Mouse (Mus musculus) forebrain, postnatal 0 days (tissue): ENCODE measurements around the gene Gpr155. TPM values are rescaled to one million over a fixed set of nuclear protein-coding genes. Genes with fewer than 3 reads are reported as not detected.

Experiments
- ATAC-seq: fragments of 200-750 bp; cut with Nextera tagmentation; 2 replicates; pipeline ENCODE4 v1.8.0; 2017; ENCODE audit warnings: mild to moderate bottlenecking, moderate library complexity
- DNase-seq: peaks from one replicate; pipeline ENCODE4 v3.0.0-alpha.2; 2015
- H3K27ac ChIP-seq: fragments of 300-500 bp; sonication (generic); 2 replicates; pipeline ENCODE4 v1.5.1; 2014; ENCODE audit warnings: low read depth, mild to moderate bottlenecking, antibody characterized with exemption, low read length, moderate library complexity, mixed read lengths
- H3K27me3 ChIP-seq: fragments of 300-500 bp; sonication (generic); 2 replicates; pipeline ENCODE4 v1.6.1; 2014; ENCODE audit warnings: mild to moderate bottlenecking, low read length, mixed read lengths; ENCODE audit not compliant: insufficient read depth
- H3K36me3 ChIP-seq: fragments of 300-500 bp; sonication (generic); 2 replicates; pipeline ENCODE4 v1.6.1; 2014; ENCODE audit warnings: mild to moderate bottlenecking, moderate library complexity; ENCODE audit not compliant: insufficient read depth
- H3K4me1 ChIP-seq: fragments of 300-500 bp; sonication (generic); 2 replicates; pipeline ENCODE4 v1.6.1; 2014; ENCODE audit warnings: antibody characterized with exemption; ENCODE audit not compliant: insufficient read depth
- H3K4me2 ChIP-seq: fragments of 300-500 bp; sonication (generic); 2 replicates; pipeline ENCODE4 v1.6.1; 2014; ENCODE audit warnings: low read depth, mild to moderate bottlenecking, moderate library complexity
- H3K4me3 ChIP-seq: fragments of 300-500 bp; sonication (generic); 2 replicates; pipeline ENCODE4 v1.5.1; 2014; ENCODE audit warnings: low read depth, low read length, mixed read lengths
- H3K9ac ChIP-seq: fragments of 300-500 bp; sonication (generic); 2 replicates; pipeline ENCODE4 v1.6.1; 2014; ENCODE audit warnings: mild to moderate bottlenecking
- H3K9me3 ChIP-seq: fragments of 300-500 bp; sonication (generic); 2 replicates; pipeline ENCODE4 v1.6.1; 2016; ENCODE audit warnings: low read length
- CTCF ChIP-seq: sonication (generic); IDR thresholded peaks from 2 replicates; pipeline ENCODE4 v1.5.1; 2016; ENCODE audit warnings: antibody characterized with exemption, control low read depth, low read depth
- WGBS: fragments of 180-500 bp; shearing (Covaris S2); extraction: QIAGEN DNeasy Blood & Tissue Kit; methylation state at CpG from one replicate; pipeline ENCODE4 v1.1.7; 2014; 5-methylcytosine and 5-hydroxymethylcytosine counted together
- polyA plus RNA-seq: library from polyadenylated mRNA; unstranded; fragments of >200 nt; fragmentation: Nextera tagmentation; extraction: Ambion mirVana; gene quantifications from 2 replicates; pipeline ENCODE4 v1.2.1, GENCODE M21; 2015
- total RNA-seq: library from RNA; depleted of rRNA; stranded (reverse); fragments of >200 nt; gene quantifications from 2 replicates; pipeline ENCODE4 v1.2.3, GENCODE M21; 2014; rRNA removed

The Gpr155 gene
- total and polyA plus RNA-seq, 2 experiments from 2014 or later, result 12.5 TPM

DNA sequence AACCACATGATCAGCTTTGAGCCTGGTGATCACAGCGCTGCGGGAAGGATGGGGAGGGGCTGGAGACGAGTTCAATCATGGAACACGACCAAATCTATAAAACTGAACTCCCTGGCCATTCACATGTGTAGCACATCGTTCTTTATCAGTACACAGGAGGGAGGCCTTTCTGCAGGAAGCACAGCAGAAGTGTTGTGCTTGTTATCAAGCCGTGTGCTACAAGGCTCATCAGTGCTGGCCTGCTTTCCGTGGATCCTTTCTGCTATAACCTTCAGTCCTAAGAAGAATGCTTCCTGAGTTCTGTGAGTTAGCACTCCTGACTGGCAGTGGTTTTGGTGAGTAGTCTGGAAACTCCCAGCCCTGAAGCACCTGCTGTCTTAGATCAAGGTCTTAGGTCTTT lies 91.3 kb downstream of the Gpr155 start:
- no peak overlapping the region for H3K4me3 ChIP-seq
- 85% methylated on average over 7 of the region's 7 CpGs for WGBS
- peaks cover 31% of the 10 kb centered on the region for H3K36me3 ChIP-seq
- ATAC-seq, result no peak
- no peak for DNase-seq
- no peak overlapping the region for H3K27ac ChIP-seq
- no peaks in the 10 kb centered on the region for H3K27me3 ChIP-seq
- H3K9ac ChIP-seq, result no peak overlapping the region
- no peak overlapping the region for H3K4me2 ChIP-seq
- no peaks in the 10 kb centered on the region for H3K9me3 ChIP-seq
- no peak for TF ChIP-seq CTCF
- H3K4me1 ChIP-seq, result no peaks in the 10 kb centered on the region

Other genes starting within 250 kb of the Gpr155 start
- 68.4 and 78.9 TPM in 2 replicates for gene Ola1, start 167.6 kb downstream of the Gpr155 start, total RNA-seq
- 87.4 and 97.2 TPM in 2 replicates for gene Ola1, start 167.6 kb downstream of the Gpr155 start, polyA plus RNA-seq
- gene Sp9, start 114.6 kb downstream of the Gpr155 start, total RNA-seq, result 12.8 and 18.1 TPM in 2 replicates
- 7.7 and 9.8 TPM in 2 replicates for gene Sp9, start 114.6 kb downstream of the Gpr155 start, polyA plus RNA-seq
- 5.1 and 6.8 TPM in 2 replicates for gene Scrn3, start 74.0 kb downstream of the Gpr155 start, total RNA-seq
- gene Scrn3, start 74.0 kb downstream of the Gpr155 start, polyA plus RNA-seq, result 4.5 and 5.3 TPM in 2 replicates
- gene Cir1, start 73.9 kb downstream of the Gpr155 start, total RNA-seq, result 9.5 and 10.6 TPM in 2 replicates
- gene Cir1, start 73.9 kb downstream of the Gpr155 start, polyA plus RNA-seq, result 29.3 and 30.3 TPM in 2 replicates
- 1.8 and 2.4 TPM in 2 replicates for gene Wipf1, start 143.2 kb upstream of the Gpr155 start, total RNA-seq
- gene Wipf1, start 143.2 kb upstream of the Gpr155 start, polyA plus RNA-seq, result 2.0 and 2.1 TPM in 2 replicates
- gene Chrna1, start 193.8 kb upstream of the Gpr155 start, total RNA-seq, result 0.05 TPM in 1 of 2 replicates, not detected in the other
- gene Chrna1, start 193.8 kb upstream of the Gpr155 start, polyA plus RNA-seq, result 0.08 and 0.17 TPM in 2 replicates